Mouse (Mus musculus) hindbrain, postnatal 0 days (tissue): ENCODE measurements around the gene Sbds. TPM values are rescaled to one million over a fixed set of nuclear protein-coding genes. Genes with fewer than 3 reads are reported as not detected.

Experiments
- ATAC-seq: fragments of 200-750 bp; cut with Nextera tagmentation; 2 replicates; pipeline ENCODE4 v1.8.0; 2017; ENCODE audit warnings: mild to moderate bottlenecking, moderate TSS enrichment, moderate library complexity
- DNase-seq: peaks from one replicate; pipeline ENCODE4 v3.0.0-alpha.2; 2015; ENCODE audit warnings: low spot score
- H3K27ac ChIP-seq: fragments of 300-500 bp; sonication (generic); 2 replicates; pipeline ENCODE4 v1.5.1; 2014; ENCODE audit warnings: mild to moderate bottlenecking
- H3K27me3 ChIP-seq: fragments of 300-500 bp; sonication (generic); 2 replicates; pipeline ENCODE4 v1.6.1; 2014; ENCODE audit warnings: low read length, mixed read lengths; ENCODE audit not compliant: insufficient read depth
- H3K36me3 ChIP-seq: fragments of 300-500 bp; sonication (generic); 2 replicates; pipeline ENCODE4 v1.6.1; 2014; ENCODE audit warnings: low read length, mixed read lengths; ENCODE audit not compliant: insufficient read depth
- H3K4me1 ChIP-seq: fragments of 300-500 bp; sonication (generic); 2 replicates; pipeline ENCODE4 v1.6.1; 2014; ENCODE audit warnings: antibody characterized with exemption, low read length, mixed read lengths; ENCODE audit not compliant: insufficient read depth
- H3K4me2 ChIP-seq: fragments of 300-500 bp; sonication (generic); 2 replicates; pipeline ENCODE4 v1.6.1; 2014; ENCODE audit warnings: low read depth, mild to moderate bottlenecking, low read length, moderate library complexity, mixed read lengths
- H3K4me3 ChIP-seq: fragments of 300-500 bp; sonication (generic); 2 replicates; pipeline ENCODE4 v1.5.1; 2014; ENCODE audit warnings: low read length
- H3K9ac ChIP-seq: fragments of 300-500 bp; sonication (generic); replicated peaks from 2 replicates; pipeline ENCODE4 v1.6.1; 2014; ENCODE audit warnings: mild to moderate bottlenecking, low read length, moderate library complexity, mixed read lengths
- H3K9me3 ChIP-seq: fragments of 300-500 bp; sonication (generic); 2 replicates; pipeline ENCODE4 v1.6.1; 2016; ENCODE audit warnings: low read length, mixed read lengths
- CTCF ChIP-seq: IDR thresholded peaks from 2 replicates; pipeline ENCODE4 v1.5.1; 2016; ENCODE audit warnings: antibody characterized with exemption, control low read depth, low read depth
- WGBS: fragments of 180-500 bp; shearing (Covaris S2); extraction: QIAGEN DNeasy Blood & Tissue Kit; methylation state at CpG from one replicate; pipeline ENCODE4 v1.1.7; 2014; 5-methylcytosine and 5-hydroxymethylcytosine counted together
- polyA plus RNA-seq: library from polyadenylated mRNA; unstranded; fragments of >200 nt; fragmentation: Nextera tagmentation; extraction: Ambion mirVana; gene quantifications from 2 replicates; pipeline ENCODE4 v1.2.1, GENCODE M21; 2015
- total RNA-seq: library from RNA; depleted of rRNA; stranded (reverse); fragments of >200 nt; gene quantifications from 2 replicates; pipeline ENCODE4 v1.2.3, GENCODE M21; 2014

Gene Sbds
- total and polyA plus RNA-seq, 2 experiments from 2014 or later, result 14.9 to 52.3 TPM

GRCm38 (mm10) chr5:130221760-130222145 lies 33.6 kb downstream of the Sbds start:
- H3K27me3 ChIP-seq, result no peaks in the 10 kb centered on the region
- peak overlapping the region; percentile 67 for H3K4me2 ChIP-seq
- 1% methylated on average over 10 of the region's 10 CpGs for WGBS
- H3K9me3 ChIP-seq, result no peaks in the 10 kb centered on the region
- ATAC-seq, result peak; percentile 67
- peak overlapping the region; percentile 97 for H3K9ac ChIP-seq
- peak overlapping the region; percentile 83 for H3K27ac ChIP-seq
- H3K36me3 ChIP-seq, result no peaks in the 10 kb centered on the region
- H3K4me3 ChIP-seq, result peak overlapping the region; percentile 99
- no peak for DNase-seq
- no peak for TF ChIP-seq CTCF
- no peaks in the 10 kb centered on the region; the same call in 1 of the 2 replicates for H3K4me1 ChIP-seq

DNA sequence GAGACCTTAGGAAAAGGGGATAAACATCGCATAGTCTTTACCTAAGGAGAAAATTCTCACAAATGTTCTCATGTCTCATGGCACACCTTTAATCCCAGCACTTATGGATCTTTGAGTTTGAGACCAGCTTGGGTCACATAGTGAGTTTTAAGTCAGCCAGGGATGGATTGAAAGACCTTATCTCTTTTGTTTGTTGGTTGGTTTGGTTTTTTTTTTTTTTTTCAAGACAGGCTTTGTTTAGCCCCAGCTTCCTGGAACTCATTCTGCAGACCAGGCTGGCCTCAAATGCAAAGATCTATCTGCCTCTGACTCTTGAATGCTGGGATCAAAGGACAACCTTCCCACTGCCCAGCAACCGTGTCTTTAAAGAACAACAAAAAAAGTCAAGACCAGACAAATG lies 34.0 kb downstream of the Sbds start:
- WGBS, result 49% methylated on average over 2 of the region's 2 CpGs
- no peak for TF ChIP-seq CTCF
- Histone ChIP-seq H3K4me2 (peak overlapping the region; percentile 67), H3K9ac (peak overlapping the region; percentile 97), H3K4me3 (peak overlapping the region; percentile 99), H3K27me3 (no peaks in the 10 kb centered on the region), H3K4me1 (no peaks in the 10 kb centered on the region; the same call in 1 of the 2 replicates), H3K9me3 (no peaks in the 10 kb centered on the region), H3K27ac (peak overlapping the region; percentile 83; the same call in 1 of the 2 replicates), H3K36me3 (no peaks in the 10 kb centered on the region)
- ATAC-seq (no peak), DNase-seq (no peak)

DNA sequence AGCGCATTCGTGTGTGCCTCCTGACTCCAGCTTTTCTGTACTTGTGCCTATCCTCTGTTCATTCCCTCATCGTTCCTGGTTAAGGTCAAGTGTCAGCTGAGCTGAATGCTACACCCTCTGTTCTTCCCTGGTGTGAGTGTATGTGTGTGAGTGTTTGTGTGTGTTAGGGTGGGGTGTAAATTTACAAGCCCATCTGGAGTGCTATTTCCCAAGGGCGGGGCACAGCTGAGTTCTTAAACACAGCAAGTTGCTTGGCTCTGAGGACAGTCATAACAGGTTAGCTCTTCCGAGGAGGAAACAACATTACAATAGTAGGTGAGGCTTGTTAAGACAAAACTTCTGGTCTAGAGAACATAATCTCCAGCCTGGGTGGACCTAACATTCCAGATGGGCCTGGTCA lies 37.0 kb downstream of the Sbds start:
- WGBS, result 91% methylated on average over 5 of the region's 5 CpGs
- no peak for ATAC-seq

GRCm38 (mm10) chr5:130217406-130217805 lies 37.9 kb downstream of the Sbds start:
- ATAC-seq, result no peak
- Histone ChIP-seq H3K9ac (no peak overlapping the region), H3K9me3 (no peaks in the 10 kb centered on the region), H3K27me3 (no peaks in the 10 kb centered on the region), H3K27ac (no peak overlapping the region), H3K4me3 (no peak overlapping the region), H3K36me3 (peaks cover 16% of the 10 kb centered on the region), H3K4me2 (no peak overlapping the region), H3K4me1 (no peaks in the 10 kb centered on the region)
- no peak for DNase-seq
- 88% methylated on average over 4 of the region's 4 CpGs for WGBS
- TF ChIP-seq CTCF, result no peak

More for the DNA sequence above, 37.0 kb downstream of the Sbds start:
- H3K27me3 ChIP-seq, result no peaks in the 10 kb centered on the region
- no peak overlapping the region for H3K27ac ChIP-seq
- no peak for TF ChIP-seq CTCF
- no peaks in the 10 kb centered on the region for H3K9me3 ChIP-seq
- H3K9ac ChIP-seq, result no peak overlapping the region
- H3K4me1 ChIP-seq, result no peaks in the 10 kb centered on the region; the same call in 1 of the 2 replicates
- H3K4me2 ChIP-seq, result no peak overlapping the region
- no peak for DNase-seq
- peaks cover 8% of the 10 kb centered on the region; the same call in 1 of the 2 replicates for H3K36me3 ChIP-seq
- no peak overlapping the region for H3K4me3 ChIP-seq

- peaks cover 21% of the 10 kb centered on the region for H3K36me3 ChIP-seq
- no peaks in the 10 kb centered on the region for H3K9me3 ChIP-seq
- no peak within 1 kb of the TSS for H3K27ac ChIP-seq
- 81% methylated on average over 7 of the region's 7 CpGs for WGBS
- no peaks in the 10 kb centered on the region for H3K4me1 ChIP-seq
- no peak within 1 kb of the TSS for H3K4me2 ChIP-seq
- DNase-seq (no peak), ATAC-seq (no peak)
- no peak within 1 kb of the TSS for H3K4me3 ChIP-seq
- no peak within 1 kb of the TSS for H3K9ac ChIP-seq
- H3K27me3 ChIP-seq, result no peaks in the 10 kb centered on the region
- TF ChIP-seq CTCF, result no peak
Measured at GRCm38 (mm10) chr5:130216781-130217180, 38.5 kb downstream of the Sbds start, which contains the start of gene Tmem248. Gene Tmem248 (plus strand): TSS chr5:130217081.

DNA sequence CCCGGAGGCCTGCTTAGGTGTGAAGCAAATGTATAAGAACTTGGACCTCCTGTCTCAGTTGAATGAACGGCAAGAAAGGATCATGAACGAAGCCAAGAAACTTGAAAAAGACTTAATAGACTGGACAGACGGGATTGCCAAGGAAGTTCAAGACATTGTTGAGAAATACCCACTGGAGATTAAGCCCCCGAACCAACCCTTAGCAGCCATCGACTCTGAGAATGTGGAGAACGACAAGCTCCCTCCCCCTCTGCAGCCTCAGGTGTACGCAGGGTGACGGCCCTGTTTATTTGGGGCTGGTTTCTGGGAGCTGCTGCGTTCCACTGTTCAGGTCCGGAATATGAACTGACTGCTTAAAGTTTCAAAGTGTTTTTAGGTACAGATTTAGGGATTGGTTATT lies 42.4 kb downstream of the Sbds start:
- H3K36me3 ChIP-seq, result peaks cover 44% of the 10 kb centered on the region
- 91% methylated on average over 11 of the region's 11 CpGs for WGBS
- no peak for TF ChIP-seq CTCF

GRCm38 (mm10) chr5:130207299-130207698 lies 48.0 kb downstream of the Sbds start:
- ATAC-seq, result no peak
- no peak for TF ChIP-seq CTCF
- Histone ChIP-seq H3K27ac (no peak overlapping the region), H3K4me2 (no peak overlapping the region), H3K4me1 (no peaks in the 10 kb centered on the region), H3K27me3 (no peaks in the 10 kb centered on the region), H3K4me3 (no peak overlapping the region), H3K36me3 (peaks cover 45% of the 10 kb centered on the region), H3K9ac (no peak overlapping the region), H3K9me3 (no peaks in the 10 kb centered on the region)
- 93% methylated on average over 4 of the region's 4 CpGs for WGBS
- no peak for DNase-seq

More for the DNA sequence above, 42.4 kb downstream of the Sbds start:
- Histone ChIP-seq H3K27ac (no peak overlapping the region), H3K27me3 (no peaks in the 10 kb centered on the region), H3K9ac (no peak overlapping the region), H3K4me3 (no peak overlapping the region), H3K4me2 (no peak overlapping the region), H3K9me3 (no peaks in the 10 kb centered on the region), H3K4me1 (no peaks in the 10 kb centered on the region)
- no peak for ATAC-seq
- no peak for DNase-seq
